Comparison of ENCODE assay signal across 8 mouse cellular contexts in the genomic region with DNA sequence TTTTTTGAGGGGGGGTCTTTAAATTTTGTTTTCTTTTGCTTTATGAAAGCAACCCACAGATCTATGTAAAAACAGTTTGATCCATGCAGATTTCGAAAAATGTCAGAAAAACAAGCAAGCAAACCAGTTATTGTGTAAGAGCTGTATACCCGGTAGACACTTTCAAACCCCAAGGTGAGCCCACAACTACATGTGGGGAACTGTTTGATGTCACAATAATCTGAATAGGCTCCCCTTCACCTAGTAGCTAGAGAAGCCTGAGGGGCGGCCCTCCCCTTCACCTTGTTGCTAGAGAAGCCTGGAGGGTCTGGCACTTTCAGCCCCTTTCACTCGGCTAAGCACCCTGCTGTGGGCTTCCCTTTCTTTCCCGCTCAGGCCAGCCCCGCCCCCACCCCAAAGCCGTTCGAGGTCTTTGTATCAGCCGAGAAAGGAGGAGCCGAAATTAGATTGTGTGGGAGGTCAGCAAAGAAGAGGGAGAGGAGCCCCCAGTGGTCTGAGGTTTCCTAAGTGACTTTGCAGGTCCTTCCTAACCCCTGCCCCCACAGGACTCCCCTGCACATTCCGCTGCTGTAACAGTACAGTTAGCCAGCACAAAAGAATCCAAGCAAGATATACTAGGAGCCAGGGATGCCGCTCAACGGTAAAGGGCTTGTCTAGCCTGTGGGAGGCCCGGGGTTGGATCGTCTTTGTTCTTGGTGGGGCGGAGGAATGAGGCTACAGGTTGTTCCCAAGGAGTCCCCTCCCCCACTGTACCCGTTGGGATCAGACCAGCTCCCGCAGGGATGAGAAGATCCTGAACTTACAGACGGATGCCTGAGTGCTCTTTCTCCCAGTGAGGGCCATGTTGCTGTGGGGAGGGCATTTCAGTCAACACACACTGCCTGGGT.
DNase-seq lines count a peak whose midpoint lies in the region; ATAC-seq and TF ChIP-seq lines count a peak whose summit lies in the region.

No protein-coding gene starts in this region.

- 2% methylated on average over 18 of the region's 19 CpGs for WGBS in forebrain, embryonic 12.5 days
- 5% methylated on average over 19 of the region's 19 CpGs for WGBS in intestine, embryonic 16.5 days
- WGBS in midbrain, postnatal 0 days, result 2% methylated on average over 19 of the region's 19 CpGs

- H3K4me2 ChIP-seq in forebrain, embryonic 12.5 days, result peak overlapping the region; percentile 59
- peak overlapping the region; percentile 60 for H3K4me2 ChIP-seq in intestine, embryonic 16.5 days (ENCODE audit: low read depth, low read length)
- peak overlapping the region; percentile 58 for H3K4me2 ChIP-seq in midbrain, postnatal 0 days (ENCODE audit: low read depth, low read length, poor library complexity, severe bottlenecking)

- DNase-seq in layer of hippocampus, adult 2 months (ENCODE audit: low spot score in 2 of 2), result peak in 1 of 2 experiments; percentile 35
- no peak for DNase-seq in layer of hippocampus, adult 9-10 months (ENCODE audit: low spot score)
- peak; percentile 99 for DNase-seq in ZHBTc4 (ENCODE audit: low read depth, low spot score)
- DNase-seq in midbrain, postnatal 0 days (ENCODE audit: low spot score), result peak; percentile 27
- DNase-seq in natural killer cell, adult 2 months (ENCODE audit: low spot score in 2 of 2), result no peak
- DNase-seq in gastrocnemius, adult 18-20 months (ENCODE audit: low spot score), result no peak

- ATAC-seq in forebrain, embryonic 12.5 days (ENCODE audit: low FRiP score), result peak; percentile 77
- ATAC-seq in intestine, embryonic 16.5 days, result peak; percentile 33; the same call in 1 of the 2 replicates
- peak; percentile 64 for ATAC-seq in midbrain, postnatal 0 days (ENCODE audit: low FRiP score)

- H3K9me3 ChIP-seq in forebrain, embryonic 12.5 days, result no peaks in the 10 kb centered on the region
- no peaks in the 10 kb centered on the region for H3K9me3 ChIP-seq in intestine, embryonic 16.5 days (ENCODE audit: control insufficient read depth, low read length)
- H3K9me3 ChIP-seq in midbrain, postnatal 0 days (ENCODE audit: low read length), result no peaks in the 10 kb centered on the region

- H3K4me1 ChIP-seq in forebrain, embryonic 12.5 days, result peaks cover 44% of the 10 kb centered on the region
- H3K4me1 ChIP-seq in intestine, embryonic 16.5 days (ENCODE audit: control insufficient read depth, insufficient read depth, low read length), result peaks cover 9% of the 10 kb centered on the region
- H3K4me1 ChIP-seq in midbrain, postnatal 0 days (ENCODE audit: insufficient read depth, low read length), result peaks cover 15% of the 10 kb centered on the region

- H3K27me3 ChIP-seq in forebrain, embryonic 12.5 days, result no peaks in the 10 kb centered on the region; the same call in 1 of the 2 replicates
- no peaks in the 10 kb centered on the region for H3K27me3 ChIP-seq in intestine, embryonic 16.5 days (replicated peaks; ENCODE audit: control insufficient read depth, insufficient read depth, low read length)
- no peaks in the 10 kb centered on the region for H3K27me3 ChIP-seq in midbrain, postnatal 0 days (ENCODE audit: insufficient read depth, low read length)

- peak overlapping the region; percentile 48 for H3K9ac ChIP-seq in forebrain, embryonic 12.5 days
- peak overlapping the region; percentile 62 for H3K9ac ChIP-seq in intestine, embryonic 16.5 days (ENCODE audit: low read depth, low read length)
- peak overlapping the region; percentile 51 for H3K9ac ChIP-seq in midbrain, postnatal 0 days (replicated peaks; ENCODE audit: low read length, poor library complexity, severe bottlenecking)

- H3K4me3 ChIP-seq in layer of hippocampus, adult 2 months, result peak overlapping the region; percentile 50
- H3K4me3 ChIP-seq in forebrain, embryonic 12.5 days (replicated peaks), result peak overlapping the region; percentile 27
- peak overlapping the region; percentile 33 for H3K4me3 ChIP-seq in intestine, embryonic 16.5 days (ENCODE audit: low read length)
- peak overlapping the region; percentile 22 for H3K4me3 ChIP-seq in midbrain, postnatal 0 days (ENCODE audit: low read depth, low read length)

- H3K36me3 ChIP-seq in forebrain, embryonic 12.5 days (replicated peaks), result no peaks in the 10 kb centered on the region
- H3K36me3 ChIP-seq in intestine, embryonic 16.5 days (ENCODE audit: control insufficient read depth, insufficient read depth, low read length), result no peaks in the 10 kb centered on the region
- no peaks in the 10 kb centered on the region for H3K36me3 ChIP-seq in midbrain, postnatal 0 days (ENCODE audit: insufficient read depth, low read length)

- peak overlapping the region; percentile 43 for H3K27ac ChIP-seq in layer of hippocampus, adult 2 months
- peak overlapping the region; percentile 86 for H3K27ac ChIP-seq in forebrain, embryonic 12.5 days
- H3K27ac ChIP-seq in intestine, embryonic 16.5 days (ENCODE audit: low read length), result no peak overlapping the region
- H3K27ac ChIP-seq in midbrain, postnatal 0 days (ENCODE audit: low read depth, low read length), result no peak overlapping the region

- TF ChIP-seq CTCF in layer of hippocampus, adult 2 months (conservative IDR thresholded peaks at IDR 0.05), result no peak
- TF ChIP-seq CTCF in midbrain, postnatal 0 days (IDR thresholded peaks at IDR 0.05), result no peak

Comparison
In these comparisons a context has a peak if more than half of its experiments do, and no peak if none do; other contexts are left out.
1. DNase-seq: peak in ZHBTc4 (single experiment) and midbrain, postnatal 0 days (single experiment); none in layer of hippocampus, adult 9-10 months (single experiment), natural killer cell, adult 2 months (0 of 2) and gastrocnemius, adult 18-20 months (single experiment).
2. H3K27ac ChIP-seq: peak in layer of hippocampus, adult 2 months (single experiment) and forebrain, embryonic 12.5 days (single experiment); none in intestine, embryonic 16.5 days (single experiment) and midbrain, postnatal 0 days (single experiment).
3. Peak in every context shown above with its lines, with median percentiles within 50 percentile points of each other: H3K4me3 ChIP-seq, ATAC-seq, H3K4me2 ChIP-seq and H3K9ac ChIP-seq.